In genomic region chr14:100421666-100422065, GRCm38 (mm10) we compare ENCODE assay signal across 17 mouse cellular contexts.
"Had no signal": no experiment of that assay in that cellular context is flagged by ENCODE, and none has a peak within 500 bp of the region (broad histone marks: within the 10 kb centered on the region; RNA-seq: fewer than 3 reads in every experiment).

No protein-coding gene starts in this region.

- H3K9ac ChIP-seq: lung, embryonic 15.5 days; midbrain, embryonic 13.5 days; midbrain, embryonic 15.5 days; neural tube, embryonic 12.5 days; stomach, embryonic 15.5 days had no signal

- H3K27me3 ChIP-seq: lung, embryonic 15.5 days; megakaryocyte, embryonic 14.5 days; midbrain, embryonic 13.5 days; midbrain, embryonic 15.5 days; neural tube, embryonic 12.5 days; stomach, embryonic 15.5 days had no signal

- H3K36me3 ChIP-seq: lung, embryonic 15.5 days; midbrain, embryonic 13.5 days; midbrain, embryonic 15.5 days; neural tube, embryonic 12.5 days; stomach, embryonic 15.5 days had no signal

- H3K4me2 ChIP-seq: lung, embryonic 15.5 days; midbrain, embryonic 11.5 days; midbrain, embryonic 13.5 days; midbrain, embryonic 15.5 days; neural tube, embryonic 12.5 days; stomach, embryonic 15.5 days had no signal

- ATAC-seq: lung, postnatal 0 days; midbrain, embryonic 13.5 days; midbrain, embryonic 15.5 days had no signal

- H3K9me3 ChIP-seq: lung, embryonic 15.5 days; midbrain, embryonic 13.5 days; midbrain, embryonic 15.5 days; neural tube, embryonic 12.5 days; stomach, embryonic 15.5 days had no signal

- H3K4me3 ChIP-seq: lung, embryonic 15.5 days; megakaryocyte, embryonic 14.5 days; midbrain, embryonic 13.5 days; midbrain, embryonic 15.5 days; neural tube, embryonic 12.5 days; stomach, embryonic 15.5 days had no signal

- H3K4me1 ChIP-seq: lung, embryonic 15.5 days; megakaryocyte, embryonic 14.5 days; midbrain, embryonic 13.5 days; midbrain, embryonic 15.5 days; neural tube, embryonic 12.5 days; stomach, embryonic 15.5 days had no signal

- DNase-seq: lung, adult 2 months; lung, postnatal 14 days; lung, postnatal 36 days; right cerebral cortex, postnatal 14 days; thymus, adult 2 months; thymus, postnatal 25 days; thymus, postnatal 4 days had no signal

- H3K27ac ChIP-seq: lung, embryonic 15.5 days; macrophage; midbrain, embryonic 13.5 days; midbrain, embryonic 15.5 days; neural tube, embryonic 12.5 days; stomach, embryonic 15.5 days; stomach, postnatal 0 days had no signal
